Mouse (Mus musculus): ENCODE results near the gene Emilin1.

The Emilin1 gene

DNA sequence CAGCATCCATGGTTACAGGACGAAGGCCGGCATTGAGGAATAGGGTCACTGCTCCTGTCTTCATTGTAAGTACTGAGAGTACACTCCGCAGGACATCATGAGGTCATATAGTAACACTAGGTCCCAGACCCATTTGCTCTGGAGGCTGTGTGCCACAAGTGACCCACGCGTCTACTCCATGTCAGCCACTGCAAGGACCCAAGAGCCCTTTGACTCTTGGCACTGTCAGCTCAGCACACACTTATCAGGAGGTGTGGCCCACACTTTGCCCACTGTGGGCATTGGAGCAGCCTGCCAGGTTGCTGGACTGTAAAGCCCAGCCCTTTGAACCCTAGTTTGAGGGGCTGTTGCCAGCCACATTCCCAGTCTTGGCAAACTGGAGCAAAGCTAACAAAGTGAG lies 12.0 kb downstream of the Emilin1 start:
- no peak for DNase-seq (ENCODE audit: low read depth, low spot score)

- no peak for DNase-seq (ENCODE audit: low read depth, low spot score)
Observed at GRCm38 (mm10) chr5:30926073-30926472, 12.9 kb downstream of the Emilin1 start.

DNA sequence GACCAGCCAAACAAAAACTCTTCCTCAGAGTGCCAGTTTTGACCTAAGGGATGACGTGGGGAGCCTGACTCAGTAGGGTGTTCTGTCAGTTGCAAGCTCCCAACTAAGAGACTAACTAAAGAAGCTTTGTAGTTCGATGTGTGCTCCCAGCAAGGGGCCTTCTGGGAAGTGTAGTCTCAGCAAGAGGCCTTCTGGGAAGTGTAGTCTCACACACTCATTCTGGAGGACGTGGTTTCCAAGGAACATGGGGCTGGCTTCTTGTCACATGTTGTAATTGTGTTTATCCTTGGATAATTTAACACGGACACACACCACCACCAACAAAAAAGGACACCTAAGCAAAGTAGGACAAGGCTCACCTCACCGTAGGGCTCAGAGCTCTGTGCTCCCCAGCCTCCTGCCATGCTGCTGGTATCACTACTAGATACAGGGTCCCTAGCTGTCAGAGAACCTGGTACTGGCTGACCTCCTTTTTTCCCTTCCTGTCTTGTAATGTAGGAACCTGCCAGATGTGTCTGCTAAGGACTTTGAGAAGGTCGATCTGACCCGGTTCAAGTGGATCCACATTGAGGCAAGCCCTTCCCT lies 14.8 kb downstream of the Emilin1 start:
- DNase-seq (ENCODE audit: low read depth, low spot score): no peak

DNA sequence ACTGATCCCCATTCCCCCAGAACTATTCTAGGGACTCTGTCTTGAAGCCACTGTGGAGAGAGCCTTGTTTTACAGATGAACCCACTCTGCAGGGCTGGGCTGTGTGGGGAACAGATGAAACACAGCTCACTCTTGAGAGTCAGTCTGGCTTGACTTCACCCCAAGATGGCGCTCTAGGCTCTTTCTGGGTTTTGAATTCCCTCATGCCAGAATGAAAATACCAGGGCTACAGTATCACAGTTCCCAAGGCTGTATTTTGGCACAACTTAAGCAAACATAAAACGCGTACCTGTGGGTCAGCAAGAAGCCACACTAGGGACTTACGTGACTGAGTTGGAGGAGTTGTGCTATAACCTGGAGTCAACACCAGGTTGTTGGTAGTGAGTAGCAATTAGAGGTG lies 16.9 kb downstream of the Emilin1 start:
- peak; percentile 55 for DNase-seq (ENCODE audit: low read depth, low spot score)

DNA sequence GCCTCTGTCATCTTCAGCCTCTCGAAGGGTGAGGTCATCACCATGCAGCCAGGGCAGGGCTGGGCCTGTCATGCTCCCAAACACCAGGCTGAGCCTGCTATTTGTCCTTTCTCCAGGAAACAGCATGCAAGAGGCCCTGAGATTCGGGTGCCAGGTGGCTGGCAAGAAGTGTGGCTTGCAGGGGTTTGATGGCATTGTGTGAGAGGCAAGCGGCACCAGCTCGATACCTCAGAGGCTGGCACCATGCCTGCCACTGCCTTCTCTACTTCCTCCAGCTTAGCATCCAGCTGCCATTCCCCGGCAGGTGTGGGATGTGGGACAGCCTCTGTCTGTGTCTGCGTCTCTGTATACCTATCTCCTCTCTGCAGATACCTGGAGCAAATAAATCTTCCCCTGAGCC lies 17.6 kb downstream of the Emilin1 start:
- no peak for DNase-seq (ENCODE audit: low read depth, low spot score)

- DNase-seq (ENCODE audit: low read depth, low spot score): no peak
Observed at GRCm38 (mm10) chr5:30931378-30931777, 18.2 kb downstream of the Emilin1 start.

- no peak for DNase-seq (ENCODE audit: low read depth, low spot score)
Observed at GRCm38 (mm10) chr5:30933705-30934104, 20.5 kb downstream of the Emilin1 start.

DNA sequence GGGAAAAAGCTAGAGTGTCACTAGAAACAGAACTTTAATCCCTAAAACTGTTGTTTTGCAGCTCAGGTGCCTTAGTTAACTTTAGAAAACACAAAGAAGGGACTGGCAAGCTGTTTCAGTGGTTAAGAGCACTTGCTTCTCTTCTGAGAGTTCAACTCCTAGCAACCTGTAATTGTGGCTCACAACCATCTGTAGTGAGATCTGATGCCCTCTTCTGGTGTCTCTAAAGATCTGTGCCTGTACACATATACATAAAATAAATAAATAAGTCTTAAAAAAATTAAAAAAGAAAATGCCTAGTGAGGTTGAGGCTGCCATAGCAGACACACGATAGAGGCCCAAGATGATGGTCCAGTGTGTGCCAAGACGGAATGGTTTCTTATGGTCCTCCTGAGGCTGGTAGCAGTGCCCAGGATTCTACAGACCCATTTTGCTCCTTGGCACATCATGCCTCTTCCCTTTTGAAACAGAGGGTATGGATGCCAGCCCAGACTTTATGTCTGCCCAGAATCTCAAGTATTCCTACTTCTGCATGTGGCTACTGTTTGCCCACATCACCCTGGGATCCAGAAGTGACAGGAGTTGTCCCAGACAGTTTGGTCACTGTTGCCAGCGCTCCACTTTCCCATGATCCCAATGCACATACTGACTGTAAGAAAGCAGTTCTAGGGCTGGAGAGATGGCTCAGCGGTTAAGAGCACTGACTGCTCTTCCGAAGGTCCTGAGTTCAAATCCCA lies 21.7 kb downstream of the Emilin1 start:
- DNase-seq (ENCODE audit: low read depth, low spot score): no peak

GRCm38 (mm10) chr5:30943004-30943403 lies 29.8 kb downstream of the Emilin1 start:
- DNase-seq (ENCODE audit: low read depth, low spot score): peak; percentile 53

DNA sequence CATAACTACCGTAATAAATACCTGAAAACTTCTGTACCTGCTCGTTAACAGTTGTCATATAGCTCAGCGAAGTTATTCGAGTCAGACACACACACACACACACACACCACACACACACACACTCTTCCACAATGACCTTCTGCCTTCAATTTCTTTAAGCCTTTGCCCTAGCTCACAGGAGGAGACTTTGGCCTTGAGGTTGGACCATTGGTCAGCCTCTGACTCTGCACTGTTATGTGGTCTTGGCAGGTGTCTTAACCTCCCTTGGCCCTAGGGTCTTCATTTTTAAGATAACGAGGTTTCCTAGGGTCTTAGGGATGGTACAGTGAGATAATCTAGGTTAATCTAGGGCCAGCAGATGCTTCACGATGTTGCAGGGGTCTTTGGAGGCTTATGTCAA lies 31.1 kb downstream of the Emilin1 start:
- DNase-seq (ENCODE audit: low read depth, low spot score): no peak

- DNase-seq (ENCODE audit: low read depth, low spot score): no peak
Observed at GRCm38 (mm10) chr5:30944956-30945781, 32.0 kb downstream of the Emilin1 start, which contains the start of gene Cgref1. Gene Cgref1 (minus strand): TSS chr5:30945591.

DNA sequence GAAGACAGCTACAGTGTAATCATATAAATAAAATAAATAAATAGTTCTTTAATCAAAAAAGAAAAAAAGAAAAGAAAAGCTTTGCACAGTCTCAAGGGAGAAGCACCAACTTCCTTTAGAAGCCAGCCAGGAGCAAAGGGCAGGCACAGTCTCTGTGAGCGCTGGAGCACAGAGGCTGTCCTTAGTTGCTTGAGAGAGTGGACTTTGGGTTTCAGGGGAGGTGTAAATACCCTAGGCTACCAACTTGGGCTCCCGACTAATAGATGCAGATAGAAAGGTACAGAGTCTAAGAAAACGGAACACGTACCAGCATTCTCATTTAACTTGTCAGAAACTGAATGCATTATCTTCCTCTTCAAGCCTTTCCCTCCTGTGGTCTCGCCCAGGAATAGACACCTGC lies 35.4 kb downstream of the Emilin1 start:
- no peak for DNase-seq (ENCODE audit: low read depth, low spot score)

GRCm38 (mm10) chr5:30949654-30950326 lies 36.6 kb downstream of the Emilin1 start:
- DNase-seq (ENCODE audit: low read depth, low spot score): peak; percentile 90

GRCm38 (mm10) chr5:30950451-30950850 lies 37.2 kb downstream of the Emilin1 start:
- no peak for DNase-seq (ENCODE audit: low read depth, low spot score)

- DNase-seq (ENCODE audit: low read depth, low spot score): no peak
Observed at GRCm38 (mm10) chr5:30950922-30951321, 37.7 kb downstream of the Emilin1 start.

DNA sequence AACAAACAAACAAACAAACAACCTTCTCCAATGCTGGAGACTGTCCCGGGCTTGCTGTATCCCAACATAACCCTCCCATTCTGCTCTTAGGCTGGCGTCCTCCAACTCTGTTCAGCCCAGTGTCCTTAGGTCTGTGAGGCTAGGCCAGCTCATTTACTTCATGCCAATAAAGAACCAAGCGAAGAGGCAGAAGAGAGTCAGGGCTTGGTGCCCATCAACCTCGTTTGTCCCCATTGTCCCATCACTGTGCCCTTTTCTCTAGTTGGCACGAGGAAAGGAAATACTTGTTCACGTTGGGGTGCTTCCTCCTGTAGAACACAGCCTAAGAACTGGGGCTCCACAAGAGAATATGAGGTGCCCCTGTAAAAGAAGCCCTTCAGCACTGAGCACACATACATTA lies 38.5 kb downstream of the Emilin1 start:
- no peak for DNase-seq (ENCODE audit: low read depth, low spot score)

DNA sequence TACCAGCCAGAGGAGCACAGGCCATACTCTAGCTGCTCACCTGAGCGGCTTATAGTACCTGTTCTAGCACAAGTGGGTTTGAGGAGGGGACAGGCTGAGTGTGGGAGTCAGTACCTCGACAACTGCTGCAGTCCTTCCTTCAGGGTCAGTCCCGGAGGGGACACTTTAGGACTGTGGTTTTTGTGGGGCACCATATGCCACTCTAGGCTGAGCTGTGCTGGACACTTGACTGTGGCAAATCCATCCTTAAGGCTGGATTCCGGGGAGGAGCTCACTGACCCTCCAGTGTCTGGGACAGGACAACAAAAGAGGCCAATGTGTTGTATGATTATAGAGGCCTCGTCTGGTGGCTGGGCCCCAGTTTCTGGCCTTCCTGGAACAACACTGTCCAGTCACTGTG lies 39.3 kb downstream of the Emilin1 start:
- no peak for DNase-seq (ENCODE audit: low read depth, low spot score)

- no peak for DNase-seq (ENCODE audit: low read depth, low spot score)
Observed at GRCm38 (mm10) chr5:30954065-30954464, 40.9 kb downstream of the Emilin1 start.

DNA sequence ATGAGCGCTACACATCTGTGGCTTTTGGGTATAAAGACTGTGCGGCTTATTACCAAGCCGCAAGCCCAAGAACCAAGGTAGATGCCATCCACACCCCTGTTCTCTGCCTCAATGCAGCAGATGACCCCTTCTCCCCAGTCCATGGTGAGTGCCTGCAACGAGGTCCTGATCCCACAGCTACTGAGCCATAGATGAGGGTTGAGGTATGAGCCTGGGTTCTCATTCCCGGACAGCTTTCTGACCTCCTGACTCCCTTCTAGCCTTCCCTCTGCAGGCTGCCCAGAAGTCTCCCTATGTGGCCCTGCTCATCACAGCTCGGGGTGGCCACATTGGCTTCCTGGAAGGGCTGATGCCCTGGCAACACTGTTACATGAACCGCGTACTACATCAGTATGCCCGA lies 41.4 kb downstream of the Emilin1 start:
- DNase-seq (ENCODE audit: low read depth, low spot score): no peak

DNA sequence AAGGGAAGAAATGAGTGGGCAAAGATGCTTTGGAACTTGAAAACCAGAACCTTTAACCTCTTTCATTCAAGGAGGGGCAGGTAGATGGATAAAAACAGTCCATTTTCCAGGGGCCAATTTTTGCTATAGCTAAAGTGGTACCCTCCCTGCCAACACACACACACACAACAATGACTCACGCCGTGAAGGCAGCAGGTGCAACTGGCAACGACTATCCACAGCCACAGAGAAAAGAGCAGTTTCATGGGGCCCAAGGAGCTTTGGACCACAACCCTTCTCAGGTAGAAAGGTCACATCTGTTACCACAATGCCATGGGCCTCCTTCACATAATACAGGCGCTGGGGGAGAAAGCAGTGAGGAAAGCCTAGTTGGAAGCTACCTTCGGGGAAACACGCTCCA lies 42.5 kb downstream of the Emilin1 start:
- no peak for DNase-seq (ENCODE audit: low read depth, low spot score)

- no peak for DNase-seq (ENCODE audit: low read depth, low spot score)
Observed at GRCm38 (mm10) chr5:30957891-30958290, 44.7 kb downstream of the Emilin1 start.
